8 mouse cellular contexts compared by ENCODE assay signal in the genomic region with DNA sequence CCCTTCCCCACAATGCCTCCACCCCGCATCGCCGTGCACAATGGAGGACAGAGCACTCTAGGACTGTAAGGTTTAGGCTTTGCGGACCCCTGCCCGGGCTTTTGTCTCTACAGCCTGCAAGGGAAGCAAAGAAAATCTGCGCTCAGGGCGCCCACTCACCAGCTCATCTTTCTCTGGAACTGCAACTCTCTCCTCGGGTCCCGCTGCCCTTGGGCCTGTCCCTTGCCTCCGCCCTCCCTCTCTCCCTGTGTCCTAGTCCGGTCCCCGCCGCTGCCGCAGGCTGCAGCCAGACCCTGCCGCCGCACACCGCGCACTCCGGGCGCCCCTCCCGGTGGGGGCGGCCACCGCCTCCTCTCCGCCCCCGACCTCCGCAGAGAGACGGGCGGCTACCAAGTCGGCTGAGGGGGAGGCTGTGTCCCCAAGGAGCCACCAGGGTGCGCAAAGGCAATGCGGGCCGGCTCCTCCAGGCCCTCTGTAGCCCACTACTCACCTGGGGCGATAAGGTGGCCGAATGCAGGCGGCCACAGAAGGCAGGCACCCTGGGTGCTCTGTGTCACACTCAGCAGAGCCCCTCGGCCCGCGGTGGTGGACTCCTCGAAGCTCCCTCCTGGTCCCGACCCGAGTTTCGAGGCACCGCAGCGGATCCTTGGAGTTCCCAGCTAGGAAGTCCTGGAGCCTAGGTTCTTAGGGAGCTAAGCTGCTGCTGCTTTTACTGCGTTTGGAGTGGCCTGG.
DNase-seq lines count a peak whose midpoint lies in the region; ATAC-seq lines count a peak whose summit lies in the region.

No protein-coding gene starts in this region.

- H3K4me3 ChIP-seq in intestine, embryonic 14.5 days (ENCODE audit: low read depth, low read length), result peak overlapping the region; percentile 86
- H3K4me3 ChIP-seq in megakaryocyte, embryonic 14.5 days (replicated peaks), result peak overlapping the region; percentile 84

- peak overlapping the region; percentile 79 for H3K4me2 ChIP-seq in intestine, embryonic 14.5 days (ENCODE audit: low read length)

- H3K9ac ChIP-seq in intestine, embryonic 14.5 days (ENCODE audit: low read length), result peak overlapping the region; percentile 94

- no peaks in the 10 kb centered on the region for H3K36me3 ChIP-seq in intestine, embryonic 14.5 days (ENCODE audit: control insufficient read depth, insufficient read depth, low read length)
- no peaks in the 10 kb centered on the region for H3K36me3 ChIP-seq in megakaryocyte, embryonic 14.5 days (replicated peaks; ENCODE audit: low read length)

- no peaks in the 10 kb centered on the region for H3K27me3 ChIP-seq in intestine, embryonic 14.5 days (replicated peaks; ENCODE audit: control insufficient read depth, insufficient read depth, low read length)
- H3K27me3 ChIP-seq in megakaryocyte, embryonic 14.5 days (replicated peaks), result peaks cover 69% of the 10 kb centered on the region

- H3K4me1 ChIP-seq in intestine, embryonic 14.5 days (replicated peaks; ENCODE audit: control insufficient read depth, insufficient read depth, low read length), result peaks cover 34% of the 10 kb centered on the region
- H3K4me1 ChIP-seq in megakaryocyte, embryonic 14.5 days, result peaks cover 12% of the 10 kb centered on the region

- DNase-seq in adrenal gland, adult 18-20 months (ENCODE audit: low spot score in 2 of 2), result peak; percentile 73 to 85
- peak; percentile 89 for DNase-seq in embryo, embryonic 10.5 days (ENCODE audit: low spot score)
- DNase-seq in gastrocnemius, postnatal 36 days, result peak; percentile 73 to 77
- peak; percentile 92 for DNase-seq in intestine, embryonic 14.5 days (ENCODE audit: low spot score)
- DNase-seq in left cerebral cortex, postnatal 10 days (ENCODE audit: extremely low spot score in 1 of 2, low spot score in 2 of 2), result peak; percentile 40 to 91
- peak; percentile 52 for DNase-seq in right cerebral cortex, postnatal 14 days
- no peak for DNase-seq in c-Kit-positive CD71-positive TER-119-positive erythroid progenitor cells, embryonic 14.5 days (ENCODE audit: low spot score)

- H3K9me3 ChIP-seq in intestine, embryonic 14.5 days (ENCODE audit: control insufficient read depth, low read length), result no peaks in the 10 kb centered on the region
- peaks cover 5% of the 10 kb centered on the region; the same call in 1 of the 2 replicates for H3K9me3 ChIP-seq in megakaryocyte, embryonic 14.5 days

- H3K27ac ChIP-seq in intestine, embryonic 14.5 days (ENCODE audit: low read depth), result peak overlapping the region; percentile 93

- under 1% methylated on average over 44 of the region's 45 CpGs for WGBS in intestine, embryonic 14.5 days

- intact Hi-C loops in gastrocnemius, postnatal 36 days (cut with DNase I), result loop anchor here (2.0 kb wide), 1 partner anchor 123 kb away; no protein-coding TSS in a partner anchor
- intact Hi-C loops in left cerebral cortex, postnatal 10 days (cut with DNase I), result loop anchor here (5.0 kb wide), 1 partner anchor 123 kb away; no protein-coding TSS in a partner anchor

- peak; percentile 95 for ATAC-seq in intestine, embryonic 14.5 days (replicated peaks; ENCODE audit: low FRiP score, low TSS enrichment, low read depth)
